Mouse (Mus musculus) gastrocnemius, postnatal 36 days (tissue): ENCODE measurements around the gene Smim26. TPM values are rescaled to one million over a fixed set of nuclear protein-coding genes. Genes with fewer than 3 reads are reported as not detected.
"Not testable (repeated sequence)": the region's sequence is repeated elsewhere in the genome, so short reads cannot be mapped to it uniquely, and the experiment has no call there.

Source experiments
- DNase-seq, 2 experiments: peaks; one replicate each; pipeline ENCODE4 v3.0.0; 2022
- intact Hi-C: fragments of 180-260 bp; cut with DNase I; formaldehyde crosslinking; loops from one replicate; pipeline ENCODE4 v1.15.1; 2025
- long read RNA-seq, 2 experiments: library from polyadenylated mRNA; stranded (forward); transcript quantifications; one replicate each; pipeline ENCODE4 v2.0.0; 2021
- total RNA-seq, 2 experiments: library from RNA; stranded (reverse); gene quantifications; 2 replicates each; pipeline ENCODE4 v1.2.3; 2021

Gene Smim26
- total RNA-seq = 10 to 100 TPM; 59.0 to 72.3 TPM
- long read RNA-seq, experiment 1, transcript Smim26-201 (2 exons, 471 nt) = major isoform, 70 of 75 reads
- long read RNA-seq, experiment 1, partial matches to known transcripts = 4 of 75 reads
- long read RNA-seq, experiment 1, other reads (novel, unspliced or antisense) = 1 of 75 reads
- long read RNA-seq, experiment 2, transcript Smim26-201 (2 exons, 471 nt) = major isoform, 77 of 79 reads
- long read RNA-seq, experiment 2, partial matches to known transcripts = 1 of 79 reads
- long read RNA-seq, experiment 2, other reads (novel, unspliced or antisense) = 1 of 79 reads

DNA sequence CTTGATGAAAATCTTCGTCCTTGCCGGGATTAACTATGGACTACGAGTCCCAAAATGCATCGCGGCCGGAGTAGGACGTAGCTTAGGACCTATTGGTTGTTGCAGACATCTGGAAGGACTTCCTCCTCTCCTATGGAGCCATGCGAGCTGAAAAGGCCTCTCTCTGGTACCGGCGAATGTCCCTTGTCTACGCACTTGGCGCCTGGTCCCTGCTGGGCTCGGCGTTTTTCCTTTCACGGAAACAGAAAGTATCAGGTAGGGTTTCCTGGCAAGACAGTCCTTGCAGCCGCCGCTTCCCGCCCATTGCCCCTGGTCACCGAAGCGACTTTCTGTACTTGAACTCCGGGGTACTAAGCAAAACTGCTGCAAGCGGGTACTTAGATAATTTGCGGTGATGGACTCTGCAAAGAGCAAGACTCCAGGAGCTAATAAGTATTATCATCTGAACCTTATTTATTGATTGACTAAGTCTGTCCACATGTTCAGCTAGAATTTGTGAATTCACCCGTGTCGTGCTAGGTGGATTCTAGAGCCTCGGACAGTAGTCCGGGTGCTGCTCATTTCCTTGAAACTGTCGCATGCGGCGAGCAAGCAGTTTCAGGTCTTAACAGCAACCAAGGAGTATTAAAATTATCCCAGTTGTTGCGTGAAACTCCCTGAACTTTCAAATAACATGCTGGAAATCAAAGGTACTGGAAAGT lies at the start of gene Smim26:
Gene Smim26 (plus strand): TSS at position 104 of the 701 bp plus-strand sequence.
- intact Hi-C loops = no loop called here
- DNase-seq = peak; percentile 61 to 63

DNA sequence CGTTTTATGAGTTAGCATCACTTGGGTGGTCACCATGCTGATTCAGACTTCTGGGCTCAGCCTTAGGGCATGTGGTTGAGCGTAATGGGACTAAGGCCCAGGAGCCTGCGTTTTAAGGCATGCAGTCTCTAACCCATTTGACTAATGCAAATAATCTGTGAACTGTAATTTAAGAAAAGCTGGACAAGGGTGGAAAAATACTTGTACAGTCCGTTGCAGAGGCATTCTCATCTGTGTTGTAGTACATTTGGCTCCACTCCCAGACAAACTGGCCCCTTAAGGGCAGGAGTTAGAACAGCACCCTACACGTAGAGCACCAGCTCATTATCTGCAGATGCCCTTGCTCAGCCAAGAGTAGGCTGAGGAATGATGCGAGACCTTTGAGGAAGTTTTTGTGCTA lies 49.2 kb upstream of the Smim26 start:
- DNase-seq = no peak
- intact Hi-C loops = no loop called here

DNA sequence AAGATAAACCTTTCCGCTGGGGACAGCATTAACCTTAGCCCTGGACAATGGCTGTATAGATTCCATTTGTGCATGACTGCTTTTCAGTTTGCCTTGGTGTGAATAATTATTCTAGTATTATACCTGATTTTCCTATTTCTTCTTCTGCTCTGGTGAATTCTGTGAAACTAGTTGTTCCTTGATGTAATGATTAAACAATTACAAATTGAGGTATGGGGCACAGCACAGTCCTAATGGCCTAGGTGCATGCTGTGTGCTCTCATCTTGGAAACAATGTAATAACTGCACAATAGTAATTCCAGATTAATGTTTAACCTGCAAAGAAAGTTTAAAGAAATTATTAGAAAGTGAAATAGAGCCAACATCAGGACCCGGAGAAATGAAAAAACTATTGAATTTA lies 48.8 kb upstream of the Smim26 start:
- intact Hi-C loops = no loop called here

DNA sequence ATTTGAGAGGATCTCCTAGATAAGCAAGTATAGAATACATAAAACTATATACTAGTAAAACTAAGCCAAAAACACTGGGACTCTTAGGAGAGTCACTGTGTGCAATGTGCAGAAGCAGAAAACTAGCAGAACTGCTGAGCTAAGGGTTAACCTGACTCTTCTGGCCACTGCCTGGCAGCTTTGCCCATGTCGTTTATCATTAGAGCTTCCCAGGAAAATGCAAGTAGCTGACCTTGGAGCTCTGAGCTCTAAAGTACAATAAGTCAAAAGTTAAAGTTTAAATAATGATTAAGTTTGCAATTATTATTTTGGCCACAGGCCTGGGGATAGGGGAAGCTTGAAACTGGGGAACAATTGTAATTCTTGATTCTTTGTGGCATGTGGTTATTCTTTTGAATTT lies 48.4 kb upstream of the Smim26 start:
- DNase-seq = no peak
- intact Hi-C loops = no loop called here

More for the DNA sequence above, 48.8 kb upstream of the Smim26 start:
- no peak for DNase-seq

DNA sequence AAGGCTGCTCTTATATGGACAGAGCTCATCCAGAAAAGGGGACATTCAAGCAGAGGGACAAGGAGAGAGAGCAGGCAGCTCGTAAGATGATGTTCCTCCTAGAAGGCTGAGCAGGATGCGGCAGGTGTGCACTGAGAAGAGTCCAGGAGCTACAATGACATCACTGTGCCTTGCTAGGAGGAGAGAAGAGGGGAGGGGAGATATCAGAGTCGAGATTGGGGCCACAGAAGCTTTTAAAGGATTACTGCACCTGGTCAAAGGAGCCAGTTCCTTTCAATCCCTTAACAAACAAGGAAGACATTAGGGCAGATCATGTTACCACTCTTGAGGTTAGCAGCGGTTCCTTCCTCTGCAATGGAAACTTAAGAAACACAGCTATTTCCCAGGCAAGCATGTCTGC lies 46.3 kb upstream of the Smim26 start:
- intact Hi-C loops = no loop called here
- DNase-seq = no peak

DNA sequence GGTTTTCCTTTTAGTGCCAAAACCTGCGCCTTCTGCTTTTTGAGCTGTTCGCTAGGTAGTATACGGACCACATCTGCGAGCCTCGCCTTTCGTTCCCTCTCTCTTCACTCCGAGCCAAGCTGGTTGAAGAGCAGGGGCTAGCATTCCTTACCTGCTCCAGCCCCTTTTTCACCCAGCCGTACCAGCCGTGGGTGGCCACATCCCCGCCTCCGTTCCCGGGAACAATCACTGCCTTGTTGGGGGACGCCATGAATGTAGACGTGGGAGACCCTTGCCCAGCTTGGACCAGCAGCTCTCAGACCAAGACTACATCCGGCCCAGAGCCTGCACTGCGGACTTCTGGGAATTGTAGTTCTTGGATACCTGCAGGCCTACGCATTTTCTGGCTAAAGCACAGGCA lies 43.3 kb upstream of the Smim26 start, which contains the start of gene Rbbp9:
Gene Rbbp9 (minus strand): TSS at position 341 of the 400 bp plus-strand sequence.
- intact Hi-C loops = no loop called here
- peak; percentile 25 to 43 for DNase-seq

DNA sequence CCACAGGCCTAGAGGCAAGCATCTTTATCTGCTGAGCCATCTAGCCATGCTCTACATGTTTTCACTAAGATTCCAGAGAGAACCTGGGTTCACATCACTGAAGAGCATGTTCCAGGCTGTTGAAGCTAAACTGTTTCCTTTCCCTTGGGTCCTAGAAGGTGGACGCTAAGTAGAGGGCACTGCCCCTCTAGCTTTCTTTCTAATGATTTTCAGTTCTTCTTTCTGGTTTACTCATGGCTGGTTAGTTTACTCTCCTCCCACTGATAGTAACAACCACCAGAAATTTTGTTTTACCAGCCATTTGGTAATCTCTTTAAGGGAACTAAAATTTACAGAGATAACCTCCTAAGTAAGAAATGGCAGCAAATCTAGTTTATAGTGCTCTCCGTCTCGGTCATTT lies 39.9 kb upstream of the Smim26 start:
- intact Hi-C loops = no loop called here
- no peak for DNase-seq

DNA sequence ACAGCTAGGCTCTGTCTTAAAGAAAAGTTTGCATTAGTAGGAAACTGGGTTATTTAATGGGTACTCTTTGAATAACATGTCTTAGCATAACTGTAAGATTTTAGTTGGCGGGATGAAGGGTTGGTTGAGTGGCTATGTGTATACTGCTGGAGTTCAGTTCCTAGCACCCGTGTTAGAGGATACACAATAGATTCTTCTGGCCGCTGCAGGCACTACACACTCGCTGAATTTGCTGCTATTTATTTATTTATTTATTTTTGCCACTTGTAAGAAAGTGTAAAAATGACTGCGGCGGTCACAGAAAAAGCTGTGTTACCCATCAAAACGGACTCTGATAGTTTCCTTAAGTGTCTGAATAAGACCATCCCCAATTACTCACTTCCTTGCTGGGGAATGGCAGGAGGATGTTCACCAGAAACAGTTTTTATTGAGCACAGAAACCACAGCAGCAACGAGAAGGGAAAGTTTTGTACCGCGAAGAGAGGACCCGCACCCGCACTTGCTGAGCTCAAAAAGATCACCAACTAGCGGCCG lies 38.5 kb upstream of the Smim26 start:
- no peak for DNase-seq
- intact Hi-C loops = no loop called here

DNA sequence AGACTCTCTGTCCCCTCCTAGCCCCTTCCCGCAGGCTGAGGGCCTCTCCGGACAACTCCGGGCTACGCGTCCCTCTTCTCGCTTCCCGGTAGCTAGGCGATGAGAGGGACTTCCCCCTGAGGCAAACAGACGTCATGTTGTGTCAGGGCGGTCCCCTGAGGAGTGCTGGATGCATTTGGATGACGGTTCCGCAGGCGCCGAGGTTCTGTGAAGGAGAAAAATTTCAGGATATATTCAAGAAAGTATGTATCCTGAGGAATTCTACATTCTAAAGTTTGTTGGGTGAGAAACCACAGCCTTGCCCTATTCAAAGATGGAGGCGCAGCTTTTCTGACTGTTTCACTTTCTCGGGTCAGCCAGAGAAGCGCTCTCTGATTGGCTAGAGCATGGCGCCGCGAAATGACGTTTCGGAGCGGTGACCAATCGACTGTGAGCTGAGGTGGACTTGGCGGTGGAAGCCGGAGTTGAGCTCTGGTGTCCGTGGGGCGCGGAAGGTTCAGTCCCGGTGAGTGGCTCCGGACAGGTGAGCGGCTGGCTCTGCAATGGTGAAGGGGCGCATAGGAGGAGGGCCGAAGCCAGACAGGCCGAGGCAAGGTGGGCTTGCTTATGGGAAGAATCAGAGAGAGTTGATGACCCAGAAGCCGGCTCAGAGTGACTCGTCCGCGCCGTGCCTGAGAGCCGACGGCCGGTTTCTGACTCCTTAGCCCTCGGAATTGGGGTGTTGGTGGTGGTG lies 37.9 kb upstream of the Smim26 start, which contains the start of gene Sec23b:
Gene Sec23b (plus strand): TSS at position 410 of the 733 bp plus-strand sequence.
- intact Hi-C loops = no loop called here
- DNase-seq = peak; percentile 92 to 96

DNA sequence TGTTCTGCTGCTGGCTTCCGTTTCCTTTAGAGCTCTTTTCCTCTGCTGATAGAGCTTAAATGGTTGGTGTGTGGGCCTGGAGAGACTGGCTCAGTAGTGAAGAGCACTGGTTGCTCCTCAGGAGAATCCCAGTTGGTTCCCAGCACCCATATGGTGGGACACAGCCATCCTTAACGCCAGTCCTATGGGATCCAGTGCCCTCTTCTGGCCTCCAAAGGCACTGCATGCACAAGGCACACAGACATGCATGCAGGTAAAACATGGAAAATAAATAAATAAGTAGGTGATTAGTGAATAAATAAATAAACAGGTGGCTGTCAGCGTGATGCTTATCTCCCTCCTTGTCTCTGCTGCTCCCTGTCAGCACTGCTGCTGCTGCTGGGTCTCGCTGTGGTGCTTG lies 5.1 kb upstream of the Smim26 start:
- intact Hi-C loops = no loop called here

DNA sequence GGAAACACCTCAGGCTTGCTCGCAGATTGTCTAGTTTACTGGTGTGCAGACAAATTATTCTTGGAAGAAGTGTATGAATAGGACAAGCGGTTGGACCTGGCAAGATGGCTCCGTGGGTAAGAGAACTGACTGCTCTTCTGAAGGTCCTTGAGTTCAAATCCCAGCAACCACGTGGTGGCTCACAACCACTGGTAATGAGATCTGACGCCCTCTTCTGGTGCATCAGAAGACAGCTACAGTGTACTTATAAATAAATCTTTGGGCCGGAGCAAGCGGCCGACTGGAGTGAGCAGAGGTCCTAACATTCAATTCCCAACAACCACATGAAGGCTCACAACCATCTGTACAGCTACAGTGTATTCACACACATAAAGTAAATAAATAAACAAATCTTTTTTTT lies 818 bp upstream of the Smim26 start:
- DNase-seq, intact Hi-C loops: not testable (repeated sequence)

More for the DNA sequence above, 5.1 kb upstream of the Smim26 start:
- no peak for DNase-seq

DNA sequence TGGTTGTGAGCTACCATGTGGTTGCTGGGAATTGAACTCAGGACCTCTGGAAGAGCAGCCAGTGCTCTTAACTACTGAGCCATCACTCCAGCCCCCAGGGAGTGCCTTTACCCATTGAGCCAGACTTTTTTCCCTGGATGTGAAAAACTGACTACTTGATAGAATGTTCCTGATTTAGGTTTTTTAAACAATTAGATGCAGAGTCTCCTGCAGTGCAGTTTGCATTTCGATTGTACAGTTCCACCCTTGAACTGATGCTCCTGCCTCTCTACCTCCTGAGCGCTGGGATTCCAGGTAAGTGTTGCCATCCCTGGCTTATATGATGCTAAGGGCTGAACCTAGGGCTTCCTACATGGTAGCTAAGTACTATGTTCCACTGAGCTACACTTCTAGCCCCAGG lies 4.2 kb downstream of the Smim26 start:
- DNase-seq = no peak
- intact Hi-C loops = no loop called here

DNA sequence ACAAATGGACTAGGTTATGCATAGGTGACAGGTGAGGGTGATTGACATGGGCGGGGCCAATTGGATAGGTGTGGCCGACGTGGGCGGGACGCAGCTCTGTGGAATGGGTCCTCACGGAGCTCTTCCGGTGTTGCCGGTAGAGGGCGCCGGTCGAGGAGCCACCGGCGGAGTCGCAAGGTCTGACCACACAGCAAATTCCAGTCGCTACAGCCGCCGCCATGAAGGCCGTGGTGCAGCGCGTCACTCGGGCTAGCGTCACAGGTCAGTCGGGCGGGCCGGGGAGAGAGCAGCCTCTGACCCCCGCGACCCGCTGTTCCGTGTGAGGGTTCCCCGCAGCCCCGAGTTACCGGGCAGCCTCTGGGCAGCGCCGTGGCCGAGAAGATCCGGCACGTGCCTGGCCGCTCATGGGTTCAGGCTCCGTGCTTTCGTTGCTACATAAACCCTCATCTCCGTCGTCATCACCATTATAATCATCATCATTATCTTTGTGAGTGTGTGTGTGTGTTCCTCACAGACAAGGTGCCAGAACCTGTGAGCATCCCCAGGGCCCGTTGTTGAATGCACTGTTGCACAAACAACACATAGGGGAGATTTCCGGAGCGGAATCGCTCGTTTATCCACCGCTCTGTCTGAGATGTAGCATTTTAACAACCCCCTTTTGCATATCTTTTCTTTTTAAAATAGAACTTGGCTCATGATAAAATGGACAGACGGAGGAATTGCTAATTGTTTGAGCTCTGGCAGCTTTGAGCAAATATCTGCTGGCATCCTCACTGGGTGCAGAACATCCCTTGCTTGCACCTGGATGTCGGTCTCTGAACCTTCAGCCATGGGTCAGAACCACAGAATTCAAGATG lies 6.2 kb downstream of the Smim26 start, which contains the start of gene Dtd1:
Gene Dtd1 (plus strand): TSS at position 67 of the 857 bp plus-strand sequence.
- DNase-seq = peak; percentile 80 to 81
- intact Hi-C loops = no loop called here

DNA sequence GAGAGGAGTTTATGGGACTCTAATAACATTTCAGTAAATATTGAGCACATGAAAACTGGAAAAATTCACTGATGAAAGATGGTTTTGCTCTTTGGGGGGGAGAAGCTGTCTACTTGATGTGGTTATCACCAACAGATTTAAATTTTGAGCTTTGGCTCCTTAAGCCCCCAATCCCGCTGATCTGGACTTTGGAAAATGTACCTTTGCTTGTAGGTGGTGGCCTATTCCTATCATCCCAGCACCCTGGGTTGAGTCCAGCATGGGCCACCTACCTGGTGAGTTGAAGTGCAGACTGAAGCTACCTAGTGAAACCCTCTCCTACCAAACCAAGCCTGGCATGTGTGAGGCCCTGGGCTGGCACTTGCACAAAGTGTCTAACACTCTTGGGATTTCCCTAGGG lies 7.7 kb downstream of the Smim26 start:
- DNase-seq = no peak
- intact Hi-C loops = no loop called here

DNA sequence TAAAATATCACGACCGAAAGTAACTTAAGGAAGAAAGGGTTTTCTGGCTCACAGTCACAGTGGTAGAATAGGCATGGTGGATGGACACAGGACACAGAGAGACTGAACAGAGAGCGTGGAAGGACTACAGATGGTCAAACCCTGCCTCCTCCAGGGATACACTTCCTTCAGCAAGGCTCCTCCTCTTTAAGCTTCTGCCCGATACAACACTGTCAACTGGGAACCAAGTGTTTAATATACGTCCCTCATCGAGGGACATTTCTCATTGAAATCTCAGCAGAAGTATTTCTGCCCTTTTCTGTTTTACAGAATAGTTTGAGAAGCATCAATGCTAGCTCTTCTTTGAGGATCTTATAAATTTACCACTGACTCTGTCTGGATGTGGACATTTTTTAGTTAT lies 20.1 kb downstream of the Smim26 start:
- no peak for DNase-seq
- intact Hi-C loops = no loop called here

DNA sequence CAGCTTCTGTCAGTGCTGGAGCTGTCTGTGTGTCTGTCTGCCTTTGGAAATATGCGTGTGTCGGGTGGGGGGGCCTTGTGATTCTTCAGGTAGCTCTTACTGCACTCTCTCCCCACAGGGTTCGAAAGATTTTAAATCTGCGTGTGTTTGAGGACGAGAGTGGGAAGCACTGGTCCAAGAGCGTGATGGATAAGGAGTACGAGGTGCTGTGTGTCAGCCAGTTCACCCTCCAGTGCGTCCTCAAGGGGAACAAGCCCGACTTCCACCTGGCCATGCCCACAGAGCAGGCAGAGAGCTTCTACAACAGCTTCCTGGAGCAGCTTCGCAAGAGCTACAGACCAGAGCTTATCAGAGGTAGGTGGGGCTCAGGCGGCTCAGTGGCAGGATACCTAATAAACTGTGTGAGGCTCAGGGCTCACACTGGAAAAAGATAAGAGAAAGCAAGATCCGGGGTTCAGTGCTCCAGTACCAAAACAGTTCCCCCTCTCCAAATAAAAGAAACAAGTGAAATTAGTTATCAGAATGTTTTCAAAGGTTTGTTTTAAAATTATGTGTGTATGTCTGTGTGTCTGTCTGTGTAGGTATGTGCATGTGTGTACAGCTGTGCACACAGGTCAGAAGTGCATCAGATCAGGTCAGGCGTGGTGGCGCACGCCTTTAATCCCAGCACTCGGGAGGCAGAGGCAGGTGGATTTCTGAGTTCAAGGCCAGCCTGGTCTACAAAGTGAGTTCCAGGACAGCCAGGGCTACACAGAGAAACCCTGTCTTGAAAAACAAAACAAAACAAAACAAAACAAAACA lies 23.4 kb downstream of the Smim26 start:
- intact Hi-C loops = no loop called here
- no peak for DNase-seq

DNA sequence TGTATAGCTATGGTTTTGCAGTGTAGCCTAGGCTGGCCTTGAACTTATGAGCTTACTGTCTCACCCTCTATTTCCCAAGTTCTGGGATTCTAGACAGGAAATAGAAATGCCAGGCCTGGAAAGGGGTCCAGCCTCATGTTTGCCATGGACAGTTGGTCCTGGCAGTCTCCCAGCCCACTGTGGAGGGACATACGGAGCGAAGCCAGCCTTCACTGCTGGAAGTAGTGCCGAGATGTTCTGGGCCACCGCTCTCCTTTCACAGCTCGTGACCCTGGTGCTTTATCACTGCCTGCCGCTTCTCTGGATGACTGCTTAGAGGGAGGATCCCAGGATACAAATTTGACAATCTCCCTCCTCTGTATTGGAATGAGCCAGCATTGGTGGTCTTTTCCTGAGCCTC lies 27.6 kb downstream of the Smim26 start:
- intact Hi-C loops = no loop called here
- DNase-seq = no peak

DNA sequence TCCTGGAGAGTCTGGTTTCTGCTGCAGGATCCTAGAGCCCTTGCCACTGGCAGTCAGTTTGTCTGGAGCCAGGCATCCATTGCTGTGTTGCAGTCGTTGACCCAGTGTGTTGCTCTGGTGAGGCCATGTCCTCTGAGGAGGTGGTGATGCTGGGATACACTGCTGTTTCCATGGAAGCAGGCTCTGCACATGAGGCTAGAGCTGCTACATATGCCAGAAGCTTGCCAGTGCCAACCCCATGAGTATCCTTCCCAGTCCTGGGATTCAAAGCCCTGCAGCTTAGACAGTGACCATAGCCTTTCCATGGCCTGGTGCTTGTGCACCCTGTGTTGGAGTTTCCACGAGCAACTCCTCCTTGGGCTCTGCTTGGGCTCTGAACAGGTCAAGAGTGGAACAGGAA lies 39.7 kb downstream of the Smim26 start:
- intact Hi-C loops = no loop called here
- DNase-seq = no peak

DNA sequence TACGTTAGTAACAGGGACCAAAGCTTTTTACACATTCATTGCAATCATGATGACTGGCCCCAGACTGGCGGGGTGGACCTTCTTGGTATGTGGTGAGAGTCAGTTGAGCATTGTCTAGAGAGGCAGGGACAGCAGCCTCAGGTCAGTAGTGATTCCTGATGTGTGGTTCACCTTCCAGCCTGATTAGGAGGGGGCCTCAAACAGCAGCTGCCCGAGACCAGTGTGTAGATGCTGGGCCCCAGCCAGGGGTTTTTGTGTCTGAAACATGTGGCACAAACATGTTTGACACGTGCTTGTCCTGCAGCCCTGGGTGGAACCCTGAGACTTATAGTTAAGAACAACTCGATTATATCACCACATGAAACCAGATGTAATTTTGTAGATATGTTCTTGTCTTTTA lies 40.4 kb downstream of the Smim26 start:
- DNase-seq = no peak
- intact Hi-C loops = no loop called here
